Mouse (Mus musculus): ENCODE measurements around the gene Gemin7.

DNA sequence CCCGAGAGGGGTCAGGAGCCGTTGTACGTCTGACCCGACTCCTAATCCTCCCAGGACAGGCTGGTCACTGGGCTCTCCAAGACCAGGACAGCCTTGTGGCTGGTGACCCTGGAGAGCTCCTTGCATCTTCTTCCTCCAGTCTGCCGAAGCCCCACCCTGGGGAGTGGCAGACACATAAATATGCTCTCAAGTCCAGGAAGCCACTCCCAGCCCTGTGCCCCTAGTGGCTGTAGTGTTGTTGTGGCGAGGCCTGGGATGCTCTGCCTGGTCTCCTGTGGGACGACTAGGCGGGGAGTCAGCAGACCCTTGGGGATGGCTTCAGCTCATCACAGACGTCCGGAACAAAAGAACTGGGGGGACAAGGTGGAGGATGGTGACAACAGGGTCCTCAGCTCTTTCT, 46.3 kb downstream of the Gemin7 start:
- TF ChIP-seq CTCF (IDR thresholded peaks at IDR 0.05; ENCODE audit: low read depth) (peak; percentile 44), EP300 (IDR thresholded peaks at IDR 0.05; ENCODE audit: low read depth) (no peak)
